Mouse (Mus musculus): ENCODE results near the gene Zc3h12c. TPM values are rescaled to one million over a fixed set of nuclear protein-coding genes. Genes with fewer than 3 reads are reported as not detected.

Gene Zc3h12c
- 4.4 and 4.9 TPM in 2 replicates for polyA plus RNA-seq (2014; fragmentation: Nextera tagmentation; extraction: Ambion mirVana)

DNA sequence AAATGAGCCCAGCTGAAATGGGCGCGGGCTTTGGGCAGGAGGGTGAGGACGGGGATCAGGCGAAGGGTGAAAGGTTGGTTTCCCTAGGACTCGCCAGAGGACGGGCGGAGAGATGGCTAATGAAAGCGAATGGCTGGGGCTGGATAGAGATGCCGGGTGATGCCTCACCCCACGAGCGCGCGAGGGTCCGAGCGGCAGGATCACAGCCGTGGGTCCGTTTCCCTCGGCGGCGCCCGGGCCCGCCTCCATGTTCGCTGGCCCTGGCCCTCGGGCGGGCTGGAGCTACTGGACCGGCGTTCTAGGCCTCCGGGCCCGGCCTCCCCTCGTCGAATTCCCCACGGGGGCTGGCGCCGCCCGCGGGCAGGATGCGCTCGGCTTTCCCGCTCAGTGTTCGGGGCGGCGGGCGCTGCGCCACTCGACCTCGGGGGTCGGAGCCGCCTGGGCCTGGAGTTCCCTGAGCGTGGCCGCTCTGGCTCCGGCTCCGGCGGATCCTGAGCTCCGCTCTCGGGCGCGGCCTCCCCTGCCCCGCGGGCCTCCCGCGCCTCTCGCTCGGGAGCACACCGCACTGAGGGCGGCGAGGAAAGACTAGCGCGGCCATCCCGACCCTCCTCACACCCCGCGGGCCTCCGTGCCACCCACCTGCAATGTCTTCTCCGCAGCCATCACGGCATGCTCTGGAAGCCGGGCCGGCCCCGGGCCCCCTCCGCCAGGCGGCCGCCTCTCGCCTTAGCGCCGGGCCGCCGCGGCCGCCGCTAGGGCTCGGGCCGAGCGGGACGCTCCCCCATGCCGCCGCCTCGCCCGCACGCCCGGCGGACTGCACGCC, at the start of gene Zc3h12c:
TSS of gene Zc3h12c (minus strand) at position 710 of the 823 bp plus-strand sequence.
- under 1% methylated on average over 19 of the region's 100 CpGs for WGBS
- peak within 1 kb of the TSS; percentile 95 for H3K9ac ChIP-seq (ENCODE audit: low read depth, low read length)
- H3K27ac ChIP-seq (replicated peaks; ENCODE audit: low read depth, low read length): peak within 1 kb of the TSS; percentile 92

DNA sequence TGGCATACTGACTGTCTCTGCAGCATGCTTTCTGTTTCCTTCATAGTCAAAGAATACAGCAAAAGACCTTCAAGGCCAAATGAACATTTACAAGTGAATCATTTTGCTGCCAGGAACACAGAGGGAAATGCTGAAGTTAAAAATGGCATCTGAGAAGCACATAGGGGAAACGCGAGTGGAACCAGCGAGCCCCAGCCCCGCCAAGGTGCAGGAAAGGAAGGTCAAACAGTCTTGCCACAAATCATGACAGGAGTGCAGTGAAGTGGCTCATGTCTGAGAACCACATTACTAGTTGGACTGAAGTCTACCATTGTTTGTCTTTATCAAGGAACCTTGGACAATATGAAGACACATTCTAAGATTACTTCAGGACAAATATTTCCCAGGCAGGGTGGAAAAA, 49.3 kb upstream of the Zc3h12c start:
- Histone ChIP-seq H3K9ac (ENCODE audit: low read depth, low read length) (no peak overlapping the region), H3K4me3 (ENCODE audit: low read depth, low read length) (no peak overlapping the region), H3K27me3 (replicated peaks; ENCODE audit: control insufficient read depth, insufficient read depth, low read length) (no peaks in the 10 kb centered on the region), H3K27ac (replicated peaks; ENCODE audit: low read depth, low read length) (no peak overlapping the region), H3K36me3 (ENCODE audit: control insufficient read depth, insufficient read depth, low read length) (no peaks in the 10 kb centered on the region), H3K4me1 (ENCODE audit: control insufficient read depth, insufficient read depth, low read length) (no peaks in the 10 kb centered on the region), H3K4me2 (ENCODE audit: low read depth, low read length) (no peak overlapping the region), H3K9me3 (ENCODE audit: control insufficient read depth, low read length) (no peaks in the 10 kb centered on the region)
- WGBS: 72% methylated on average over 4 of the region's 4 CpGs
- no peak for DNase-seq (ENCODE audit: low spot score)
- no peak for ATAC-seq (ENCODE audit: low read depth)

More for the DNA sequence above, at the start of gene Zc3h12c:
- DNase-seq (ENCODE audit: low spot score) (peak; percentile 64), ATAC-seq (ENCODE audit: low read depth) (peak; percentile 82)
- Histone ChIP-seq H3K27me3 (replicated peaks; ENCODE audit: control insufficient read depth, insufficient read depth, low read length) (no peaks in the 10 kb centered on the region; the same call in 1 of the 2 replicates), H3K9me3 (ENCODE audit: control insufficient read depth, low read length) (no peaks in the 10 kb centered on the region), H3K4me3 (ENCODE audit: low read depth, low read length) (peak within 1 kb of the TSS; percentile 91), H3K36me3 (ENCODE audit: control insufficient read depth, insufficient read depth, low read length) (no peaks in the 10 kb centered on the region), H3K4me2 (ENCODE audit: low read depth, low read length) (peak within 1 kb of the TSS; percentile 61), H3K4me1 (ENCODE audit: control insufficient read depth, insufficient read depth, low read length) (peaks cover 21% of the 10 kb centered on the region; the same call in 1 of the 2 replicates)

- Histone ChIP-seq H3K36me3 (ENCODE audit: control insufficient read depth, insufficient read depth, low read length) (no peaks in the 10 kb centered on the region), H3K4me2 (ENCODE audit: low read depth, low read length) (no peak overlapping the region), H3K4me1 (ENCODE audit: control insufficient read depth, insufficient read depth, low read length) (no peaks in the 10 kb centered on the region), H3K9ac (ENCODE audit: low read depth, low read length) (no peak overlapping the region), H3K4me3 (ENCODE audit: low read depth, low read length) (no peak overlapping the region), H3K27ac (replicated peaks; ENCODE audit: low read depth, low read length) (no peak overlapping the region), H3K9me3 (ENCODE audit: control insufficient read depth, low read length) (no peaks in the 10 kb centered on the region), H3K27me3 (replicated peaks; ENCODE audit: control insufficient read depth, insufficient read depth, low read length) (no peaks in the 10 kb centered on the region)
- WGBS: 71% methylated on average over 3 of the region's 3 CpGs
- DNase-seq (ENCODE audit: low spot score) (no peak), ATAC-seq (ENCODE audit: low read depth) (no peak)
These were observed 46.9 kb upstream of the Zc3h12c start for GRCm38 (mm10) chr9:52215291-52215690.

DNA sequence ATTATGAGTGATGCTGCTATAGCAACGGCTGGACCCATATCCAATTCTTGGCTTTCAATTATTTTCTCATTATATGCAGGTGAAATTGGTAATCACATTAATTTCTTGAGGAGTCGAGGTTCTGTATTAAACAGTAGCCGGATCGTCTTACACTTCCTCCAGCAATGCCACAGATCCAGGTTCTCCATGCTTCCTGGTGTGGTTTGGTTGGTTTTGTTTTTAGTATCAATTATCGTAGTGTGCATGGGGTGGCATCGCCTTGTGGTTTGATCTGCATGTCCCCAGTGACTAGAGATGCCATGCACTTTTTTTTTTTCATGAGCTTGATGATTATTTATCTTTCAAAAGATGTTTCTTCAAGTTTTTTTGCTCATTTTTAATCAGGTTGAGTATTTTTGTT, 44.0 kb upstream of the Zc3h12c start:
- Histone ChIP-seq H3K9ac (ENCODE audit: low read depth, low read length) (no peak overlapping the region), H3K27me3 (replicated peaks; ENCODE audit: control insufficient read depth, insufficient read depth, low read length) (no peaks in the 10 kb centered on the region), H3K4me1 (ENCODE audit: control insufficient read depth, insufficient read depth, low read length) (no peaks in the 10 kb centered on the region), H3K4me3 (ENCODE audit: low read depth, low read length) (no peak overlapping the region), H3K9me3 (ENCODE audit: control insufficient read depth, low read length) (no peaks in the 10 kb centered on the region), H3K4me2 (ENCODE audit: low read depth, low read length) (no peak overlapping the region), H3K27ac (replicated peaks; ENCODE audit: low read depth, low read length) (no peak overlapping the region), H3K36me3 (ENCODE audit: control insufficient read depth, insufficient read depth, low read length) (no peaks in the 10 kb centered on the region)
- ATAC-seq (ENCODE audit: low read depth): no peak
- WGBS: 81% methylated on average over 6 of the region's 6 CpGs
- DNase-seq (ENCODE audit: low spot score): no peak

DNA sequence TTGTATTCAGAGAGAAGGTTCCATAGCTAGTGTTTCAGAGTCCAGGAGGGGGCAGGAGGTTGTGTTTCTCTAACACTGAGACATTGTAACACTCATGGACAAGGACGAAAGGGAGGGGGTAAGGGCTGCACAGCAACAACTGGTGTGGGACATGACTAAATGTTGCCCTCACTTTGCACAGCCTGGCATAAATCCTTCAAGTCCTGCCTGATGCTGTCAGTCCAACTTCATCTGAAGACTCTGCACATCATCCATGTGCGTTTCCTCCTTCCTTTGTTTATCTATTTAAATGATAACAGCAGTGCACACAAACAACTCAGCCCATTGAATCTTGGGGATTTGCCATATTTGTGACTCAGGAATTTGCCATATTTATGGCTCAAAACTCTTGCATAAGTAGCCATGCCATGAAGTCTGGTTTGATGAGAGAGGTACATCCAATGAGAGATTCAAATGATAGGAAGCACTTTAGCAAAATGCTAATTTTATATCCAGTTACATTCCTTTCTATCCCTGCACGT, 40.2 kb upstream of the Zc3h12c start:
- H3K9ac ChIP-seq (ENCODE audit: low read depth, low read length): no peak overlapping the region
- no peak overlapping the region for H3K27ac ChIP-seq (replicated peaks; ENCODE audit: low read depth, low read length)
- no peaks in the 10 kb centered on the region for H3K4me1 ChIP-seq (ENCODE audit: control insufficient read depth, insufficient read depth, low read length)
- H3K4me2 ChIP-seq (ENCODE audit: low read depth, low read length): no peak overlapping the region
- ATAC-seq (ENCODE audit: low read depth): no peak
- 66% methylated on average over 3 of the region's 3 CpGs for WGBS
- no peaks in the 10 kb centered on the region for H3K36me3 ChIP-seq (ENCODE audit: control insufficient read depth, insufficient read depth, low read length)
- H3K9me3 ChIP-seq (ENCODE audit: control insufficient read depth, low read length): no peaks in the 10 kb centered on the region
- H3K27me3 ChIP-seq (replicated peaks; ENCODE audit: control insufficient read depth, insufficient read depth, low read length): no peaks in the 10 kb centered on the region
- no peak for DNase-seq (ENCODE audit: low spot score)
- H3K4me3 ChIP-seq (ENCODE audit: low read depth, low read length): no peak overlapping the region

- no peak overlapping the region for H3K4me2 ChIP-seq (ENCODE audit: low read depth, low read length)
- no peak overlapping the region for H3K9ac ChIP-seq (ENCODE audit: low read depth, low read length)
- H3K9me3 ChIP-seq (ENCODE audit: control insufficient read depth, low read length): no peaks in the 10 kb centered on the region
- H3K27ac ChIP-seq (replicated peaks; ENCODE audit: low read depth, low read length): no peak overlapping the region
- WGBS: 81% methylated on average over 4 of the region's 4 CpGs
- no peak for ATAC-seq (ENCODE audit: low read depth)
- no peak overlapping the region for H3K4me3 ChIP-seq (ENCODE audit: low read depth, low read length)
- no peaks in the 10 kb centered on the region for H3K36me3 ChIP-seq (ENCODE audit: control insufficient read depth, insufficient read depth, low read length)
- no peaks in the 10 kb centered on the region for H3K4me1 ChIP-seq (ENCODE audit: control insufficient read depth, insufficient read depth, low read length)
- no peaks in the 10 kb centered on the region for H3K27me3 ChIP-seq (replicated peaks; ENCODE audit: control insufficient read depth, insufficient read depth, low read length)
- DNase-seq (ENCODE audit: low spot score): no peak
These were observed 34.8 kb upstream of the Zc3h12c start for GRCm38 (mm10) chr9:52203189-52203588.

GRCm38 (mm10) chr9:52200271-52200670, 31.9 kb upstream of the Zc3h12c start:
- Histone ChIP-seq H3K36me3 (ENCODE audit: control insufficient read depth, insufficient read depth, low read length) (no peaks in the 10 kb centered on the region), H3K4me1 (ENCODE audit: control insufficient read depth, insufficient read depth, low read length) (no peaks in the 10 kb centered on the region), H3K27me3 (replicated peaks; ENCODE audit: control insufficient read depth, insufficient read depth, low read length) (no peaks in the 10 kb centered on the region), H3K27ac (replicated peaks; ENCODE audit: low read depth, low read length) (no peak overlapping the region), H3K9ac (ENCODE audit: low read depth, low read length) (no peak overlapping the region), H3K9me3 (ENCODE audit: control insufficient read depth, low read length) (no peaks in the 10 kb centered on the region), H3K4me2 (ENCODE audit: low read depth, low read length) (no peak overlapping the region), H3K4me3 (ENCODE audit: low read depth, low read length) (no peak overlapping the region)
- DNase-seq (ENCODE audit: low spot score) (no peak), ATAC-seq (ENCODE audit: low read depth) (no peak)
- WGBS: 70% methylated on average over 4 of the region's 4 CpGs

DNA sequence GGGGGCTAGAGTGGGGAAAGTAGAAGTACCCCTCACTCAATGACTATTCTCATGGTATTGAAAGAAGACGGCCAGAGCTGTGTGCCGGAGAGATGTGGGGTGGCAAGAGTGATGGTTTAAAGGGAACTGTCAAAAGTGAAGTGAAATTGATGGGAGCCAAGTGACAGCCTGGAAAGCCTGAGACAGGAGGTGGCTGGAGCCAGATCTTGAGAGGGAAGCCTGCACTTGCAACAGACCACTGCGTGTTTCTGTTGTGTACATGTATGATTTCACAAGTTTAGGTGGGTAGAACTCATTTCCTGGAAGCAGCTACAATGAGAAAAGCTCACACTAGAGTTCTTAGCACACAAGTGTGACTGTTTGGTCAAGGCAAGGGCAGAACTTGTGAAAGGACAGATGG, 27.5 kb upstream of the Zc3h12c start:
- DNase-seq (ENCODE audit: low spot score) (no peak), ATAC-seq (ENCODE audit: low read depth) (no peak)
- Histone ChIP-seq H3K27me3 (replicated peaks; ENCODE audit: control insufficient read depth, insufficient read depth, low read length) (no peaks in the 10 kb centered on the region), H3K36me3 (ENCODE audit: control insufficient read depth, insufficient read depth, low read length) (no peaks in the 10 kb centered on the region), H3K4me3 (ENCODE audit: low read depth, low read length) (no peak overlapping the region), H3K4me1 (ENCODE audit: control insufficient read depth, insufficient read depth, low read length) (no peaks in the 10 kb centered on the region), H3K27ac (replicated peaks; ENCODE audit: low read depth, low read length) (no peak overlapping the region), H3K9me3 (ENCODE audit: control insufficient read depth, low read length) (no peaks in the 10 kb centered on the region), H3K9ac (ENCODE audit: low read depth, low read length) (no peak overlapping the region), H3K4me2 (ENCODE audit: low read depth, low read length) (no peak overlapping the region)
- 81% methylated on average over 3 of the region's 3 CpGs for WGBS

- Histone ChIP-seq H3K4me2 (ENCODE audit: low read depth, low read length) (no peak overlapping the region), H3K9ac (ENCODE audit: low read depth, low read length) (no peak overlapping the region), H3K36me3 (ENCODE audit: control insufficient read depth, insufficient read depth, low read length) (no peaks in the 10 kb centered on the region), H3K4me3 (ENCODE audit: low read depth, low read length) (no peak overlapping the region), H3K27me3 (replicated peaks; ENCODE audit: control insufficient read depth, insufficient read depth, low read length) (no peaks in the 10 kb centered on the region), H3K9me3 (ENCODE audit: control insufficient read depth, low read length) (no peaks in the 10 kb centered on the region), H3K27ac (replicated peaks; ENCODE audit: low read depth, low read length) (no peak overlapping the region), H3K4me1 (ENCODE audit: control insufficient read depth, insufficient read depth, low read length) (no peaks in the 10 kb centered on the region)
- ATAC-seq (ENCODE audit: low read depth): no peak
- WGBS: 85% methylated on average over 5 of the region's 5 CpGs
- DNase-seq (ENCODE audit: low spot score): no peak
These were observed 25.5 kb upstream of the Zc3h12c start for GRCm38 (mm10) chr9:52193851-52194250.
